Mouse (Mus musculus) embryonic fibroblast, embryonic 13.5 days (primary cell): ENCODE measurements at regions not wholly inside any gene's neighbourhood (a gene's known extent, or its start where the extent isn't known, plus 50 kb on each side); places are given as distances from the start of the nearest gene placed in this dataset.

Experiments used
- CTCF ChIP-seq: IDR thresholded peaks from 2 replicates; pipeline ENCODE4 v1.5.1; 2011; ENCODE audit warnings: mild to moderate bottlenecking, control low read depth, low read length, moderate library complexity, borderline replicate concordance; ENCODE audit not compliant: insufficient read depth
- POLR2A ChIP-seq: IDR thresholded peaks from 2 replicates; pipeline ENCODE4 v1.6.1; 2011; ENCODE audit warnings: low read depth, mild to moderate bottlenecking, control low read depth, low read length, moderate library complexity

DNA sequence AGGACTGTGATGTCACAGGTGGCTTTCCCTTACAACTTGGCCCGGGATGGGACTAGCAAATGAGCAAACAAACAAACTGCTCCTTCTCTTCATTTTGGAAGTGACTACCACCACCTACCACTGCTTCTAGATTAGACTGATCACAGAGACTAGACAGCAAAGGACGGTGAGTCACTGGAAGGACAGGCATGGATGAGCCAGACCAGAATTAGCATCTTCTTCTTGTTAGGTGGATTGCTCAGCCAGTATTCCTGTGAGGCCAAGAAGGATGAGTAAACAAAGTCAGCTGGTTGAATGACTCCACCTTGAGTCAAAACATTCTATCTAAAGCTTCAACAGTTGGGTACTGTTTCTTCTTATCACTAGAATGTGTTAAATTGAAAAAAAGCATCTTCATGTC, 385.1 kb upstream of the Mon1b start:
- TF ChIP-seq POLR2A, result no peak
- TF ChIP-seq CTCF, result no peak
